Mouse (Mus musculus) ES-Bruce4 (cell line): Measurements from ENCODE around the gene Sertad4.

Experiments used
- CTCF ChIP-seq: IDR thresholded peaks from one replicate; pipeline ENCODE4 v1.8.1; 2011; ENCODE audit warnings: low read depth, low read length
- EP300 ChIP-seq: IDR thresholded peaks from 2 replicates; pipeline ENCODE4 v1.6.1; 2011; ENCODE audit warnings: low read depth, low read length; ENCODE audit not compliant: insufficient read depth

DNA sequence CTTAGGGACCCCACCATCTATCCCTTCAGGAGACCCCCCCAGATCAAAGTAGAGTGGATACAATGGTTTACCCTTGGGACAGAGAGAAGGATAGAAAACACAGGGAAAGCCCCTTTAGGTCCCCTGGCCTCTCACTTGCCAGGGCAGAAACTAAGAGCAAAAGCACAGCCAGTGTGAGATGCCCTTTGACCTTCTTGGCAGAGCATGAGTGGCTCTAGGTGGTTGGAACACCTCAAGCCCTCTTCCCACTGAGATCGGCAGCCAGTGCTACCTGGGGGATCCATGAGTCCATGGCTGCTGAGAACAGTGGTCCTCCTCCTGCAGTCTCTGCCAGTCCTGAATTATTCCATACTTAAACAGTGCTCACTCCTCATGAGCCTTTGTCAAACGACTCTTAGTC, 39.8 kb downstream of the Sertad4 start:
- TF ChIP-seq EP300 (no peak), CTCF (no peak)
